Mouse (Mus musculus) urinary bladder, postnatal 14 days (tissue): ENCODE measurements at regions not wholly inside any gene's neighbourhood (a gene's known extent, or its start where the extent isn't known, plus 50 kb on each side); places are given as distances from the start of the nearest gene placed in this dataset.

ENCODE experiments used
- DNase-seq: peaks from one replicate; pipeline ENCODE4 v3.0.0; 2021; ENCODE audit warnings: low spot score

DNA sequence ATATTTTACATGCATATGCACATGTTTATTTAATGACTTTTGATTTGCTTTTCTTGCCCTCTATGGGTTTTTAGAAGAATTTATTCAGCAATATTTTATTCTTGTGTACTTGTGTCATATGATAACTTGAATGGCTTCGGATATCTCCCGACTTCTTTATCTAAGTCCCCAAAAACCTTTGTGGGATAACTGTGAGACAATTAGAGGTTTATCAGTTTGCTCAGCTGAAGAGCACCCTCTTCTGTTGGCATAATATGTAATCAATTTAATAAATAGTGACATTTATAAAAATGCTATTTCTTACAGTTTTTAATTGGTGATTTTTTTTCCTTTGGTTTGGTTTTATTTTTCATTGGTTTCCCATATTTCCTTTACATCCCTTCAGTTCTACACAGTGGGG is 194.2 kb upstream of the Tent5a start:
- no peak for DNase-seq

DNA sequence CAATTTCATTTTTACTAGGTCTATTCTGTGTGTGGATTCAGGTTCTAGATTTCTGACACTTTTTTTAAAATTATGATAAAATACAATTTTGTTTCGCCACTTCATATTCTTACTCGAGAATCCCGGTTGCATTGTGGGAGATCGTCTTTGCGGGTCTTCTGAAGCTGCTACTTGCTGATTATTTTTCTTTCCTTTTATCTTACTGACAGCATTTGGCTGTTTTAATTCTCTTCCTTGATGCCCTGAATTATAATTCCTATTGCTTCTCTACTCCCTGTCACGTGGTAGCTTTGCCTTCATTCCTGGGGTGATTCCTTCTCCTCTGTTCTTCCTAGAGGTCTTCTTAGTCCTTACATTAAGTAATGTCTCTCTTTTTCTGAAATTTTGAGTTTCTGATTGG is 193.8 kb upstream of the Tent5a start:
- no peak for DNase-seq

DNA sequence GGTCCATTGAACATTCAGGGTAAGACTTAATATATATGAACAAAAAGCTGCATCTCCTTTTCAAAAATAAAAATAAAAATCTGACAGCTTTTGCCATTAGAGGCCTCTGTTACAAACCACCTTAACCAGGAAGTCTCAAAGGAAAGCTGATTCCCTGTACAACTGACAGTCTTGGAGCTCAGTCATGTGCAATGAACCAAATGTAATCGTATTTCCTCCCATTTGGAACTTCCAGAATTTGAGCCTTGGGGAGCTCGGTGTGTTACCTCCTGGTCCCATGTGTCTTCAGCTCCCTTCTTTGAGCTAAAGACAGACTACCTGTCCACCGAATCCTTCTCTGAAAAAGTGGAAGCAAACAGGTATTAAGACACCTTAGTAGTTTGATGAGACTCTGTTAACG is 171.9 kb upstream of the Tent5a start:
- DNase-seq = no peak

DNA sequence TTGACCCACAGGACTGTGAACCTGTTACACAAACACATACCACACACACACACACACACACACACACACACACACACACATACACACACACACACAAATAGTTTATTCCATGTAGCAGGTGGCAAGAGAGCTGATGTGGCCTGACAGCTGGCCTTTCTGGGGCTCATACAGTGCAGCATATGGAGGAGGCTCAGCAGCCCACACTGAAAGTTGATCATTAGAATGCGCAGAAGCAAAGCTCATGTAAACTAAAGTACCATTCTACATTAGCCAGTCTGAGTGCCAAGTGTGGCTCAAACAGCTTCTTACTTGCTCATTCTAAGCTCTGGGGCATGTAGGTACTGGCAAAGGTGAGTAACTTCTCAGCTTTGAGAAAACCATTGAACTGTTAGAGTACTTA is 170.2 kb upstream of the Tent5a start:
- DNase-seq = no peak

DNA sequence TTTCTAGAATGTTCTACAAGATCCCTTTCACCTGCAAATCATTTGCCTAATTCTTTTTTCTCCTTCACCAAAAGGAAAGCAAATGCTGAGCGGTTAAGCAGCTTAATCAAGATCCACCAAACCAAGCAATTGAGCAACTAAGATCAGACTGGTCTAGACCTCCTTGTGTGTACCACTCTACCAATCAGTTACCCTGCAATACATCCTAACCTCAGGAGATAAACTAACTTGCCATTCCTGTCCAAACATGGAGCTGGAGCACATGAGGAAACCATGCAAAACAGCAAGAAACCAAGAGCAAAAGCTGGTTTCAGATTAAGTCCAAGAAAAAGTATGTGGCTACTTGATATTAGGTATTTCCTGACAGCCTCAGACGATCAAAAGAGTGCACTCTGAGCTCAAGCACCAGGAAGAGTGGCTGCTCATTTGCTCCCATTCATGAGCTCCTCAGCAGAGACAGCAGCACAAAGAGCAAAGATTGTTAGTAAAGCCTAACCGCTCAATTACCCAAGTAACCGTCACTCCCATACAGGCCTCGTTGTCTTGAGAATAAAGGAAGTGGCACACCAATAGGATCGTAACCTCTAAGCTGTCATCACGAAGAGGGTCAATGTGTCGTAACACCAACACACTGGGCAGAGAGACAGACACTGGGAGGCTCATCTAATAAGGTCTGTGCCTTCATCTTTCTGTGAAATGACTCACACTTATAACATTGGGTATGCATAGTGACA is 169.5 kb upstream of the Tent5a start:
- DNase-seq = no peak

DNA sequence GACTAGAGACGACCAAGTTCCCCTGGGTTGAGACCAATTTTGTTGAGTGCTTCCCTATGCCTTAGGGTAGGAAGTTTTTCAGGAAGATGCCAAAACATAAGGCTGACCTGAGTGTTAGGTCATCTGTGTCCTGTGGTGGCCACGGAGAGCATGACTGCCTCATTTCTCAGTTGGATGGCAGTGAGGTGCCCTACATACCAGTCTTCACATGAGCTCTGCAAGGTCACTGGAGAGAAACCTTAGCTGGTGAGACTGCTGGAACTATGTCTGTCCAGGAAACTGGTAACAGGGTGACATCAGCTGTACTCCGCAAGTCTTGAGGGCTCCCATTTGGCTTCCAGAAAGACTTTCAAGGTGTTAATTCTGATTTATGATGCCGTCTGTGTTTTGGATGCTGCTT is 167.9 kb upstream of the Tent5a start:
- no peak for DNase-seq

DNA sequence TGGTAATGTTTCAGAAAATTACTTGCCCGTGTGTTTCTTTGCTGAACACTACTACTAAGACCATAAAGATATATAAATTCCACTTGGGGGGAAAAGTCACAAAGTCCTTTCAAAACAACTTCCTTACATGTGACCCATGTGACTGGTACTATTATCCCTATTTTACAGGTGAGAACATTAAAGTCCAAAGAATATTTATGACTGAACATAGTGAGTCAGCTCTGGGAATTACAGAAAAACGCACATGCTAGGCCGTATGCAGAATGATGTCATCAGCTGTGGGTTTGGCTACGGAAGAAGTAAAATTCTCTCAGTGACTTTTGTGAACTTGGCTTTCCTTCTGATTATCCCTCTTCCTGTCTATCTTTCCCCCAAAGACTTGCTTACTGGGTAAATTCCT is 166.6 kb upstream of the Tent5a start:
- DNase-seq = no peak

DNA sequence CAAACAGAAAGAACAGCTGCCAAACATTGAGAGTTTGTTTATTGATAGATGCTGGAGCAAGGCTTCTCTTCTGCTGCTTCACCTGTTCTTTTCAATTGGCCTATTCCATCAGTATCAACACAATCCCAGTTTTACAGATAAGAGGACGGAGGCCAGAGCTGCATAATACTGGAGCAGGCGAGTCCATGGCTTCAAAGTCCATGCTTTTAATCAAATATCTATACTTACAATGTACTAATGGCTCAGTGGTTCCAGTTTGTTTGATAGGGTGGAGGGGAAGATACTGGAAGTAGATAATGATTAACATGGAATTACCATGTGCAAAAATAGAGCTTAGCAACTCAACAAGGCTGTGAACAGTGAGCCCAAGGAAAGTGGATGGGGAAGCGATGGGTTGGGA is 163.2 kb upstream of the Tent5a start:
- no peak for DNase-seq

DNA sequence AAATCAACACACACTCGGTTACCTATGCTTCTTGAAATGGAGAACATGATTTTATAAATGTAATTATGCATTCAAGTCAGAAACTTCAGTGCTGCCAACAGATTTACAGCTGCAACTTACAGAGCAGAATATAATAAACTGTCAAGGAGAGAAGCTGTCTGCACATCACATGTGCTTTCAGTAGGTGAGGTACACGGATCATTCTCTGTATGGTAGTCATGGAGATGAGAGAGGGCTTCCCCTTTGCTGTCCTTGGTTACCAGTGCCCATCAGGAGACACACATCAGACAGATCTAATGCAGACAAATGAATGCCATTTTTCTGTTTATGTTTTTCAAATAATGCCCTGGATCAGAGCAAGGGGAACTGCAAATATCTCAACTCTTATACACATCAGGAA is 160.8 kb upstream of the Tent5a start:
- no peak for DNase-seq

DNA sequence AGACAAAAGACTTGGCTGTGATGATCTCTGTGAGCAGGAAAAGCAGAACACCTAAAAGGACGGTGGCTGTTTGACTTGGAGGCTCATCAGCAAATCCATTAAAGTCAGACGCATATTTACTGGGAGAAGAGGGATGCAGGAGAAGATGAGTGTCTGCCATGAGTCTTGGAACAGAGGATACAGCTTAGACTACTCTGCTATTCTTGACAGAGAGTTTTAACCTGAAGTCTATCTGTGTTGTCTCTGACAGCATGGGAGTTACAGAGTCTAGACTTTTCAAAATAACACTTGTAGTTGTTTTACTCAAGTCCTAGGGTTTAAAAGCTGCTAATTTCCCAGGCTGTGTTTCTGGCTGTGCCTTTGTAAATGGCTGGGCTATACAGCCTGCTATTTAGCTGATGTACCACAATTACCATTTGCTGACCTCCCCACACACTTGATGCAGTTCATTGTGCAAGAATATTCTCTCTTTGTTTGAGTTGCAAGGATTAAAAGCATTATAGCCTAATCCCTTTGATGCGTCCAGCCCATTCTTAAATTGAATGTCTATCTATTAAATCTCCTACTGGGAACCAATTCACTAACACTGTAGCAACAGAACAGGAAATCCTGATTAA is 160.0 kb upstream of the Tent5a start:
- DNase-seq = no peak

DNA sequence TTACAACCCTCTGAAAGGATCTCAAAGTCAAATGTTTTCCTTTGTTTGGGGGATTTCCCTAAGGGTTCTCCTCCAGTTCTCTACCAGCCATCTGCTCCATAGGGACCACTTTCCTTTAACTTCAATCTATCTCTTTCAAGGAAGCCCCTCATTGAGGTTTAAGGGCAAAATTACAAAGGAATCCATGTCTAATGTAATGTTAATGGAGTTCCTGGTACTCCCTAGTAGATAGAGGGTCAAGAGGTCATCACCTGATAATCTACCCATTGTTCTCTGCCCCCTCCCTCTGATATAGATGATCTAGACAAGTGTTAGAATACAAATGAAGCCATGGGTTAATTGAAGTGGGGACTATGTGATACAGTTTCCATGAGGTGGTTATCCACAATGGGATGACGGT is 158.6 kb upstream of the Tent5a start:
- no peak for DNase-seq

DNA sequence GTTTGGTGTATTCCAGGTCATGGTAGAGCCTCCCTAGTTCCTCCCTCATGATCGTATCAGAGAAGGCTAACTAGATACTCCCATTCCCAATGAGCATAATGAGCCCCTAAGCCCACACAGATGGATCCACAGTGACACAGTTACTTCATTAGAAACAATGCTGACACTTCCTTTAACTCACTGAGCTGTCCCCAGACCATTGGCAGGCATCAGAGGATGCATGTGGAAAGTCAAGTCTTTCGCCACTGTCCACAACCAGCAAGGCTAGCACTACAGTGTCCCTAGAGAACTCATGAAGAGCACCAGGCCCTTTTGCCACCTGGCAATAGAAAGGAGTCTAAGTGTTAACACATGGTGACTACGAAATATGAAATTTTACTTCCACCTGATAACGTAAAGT is 156.1 kb upstream of the Tent5a start:
- no peak for DNase-seq

DNA sequence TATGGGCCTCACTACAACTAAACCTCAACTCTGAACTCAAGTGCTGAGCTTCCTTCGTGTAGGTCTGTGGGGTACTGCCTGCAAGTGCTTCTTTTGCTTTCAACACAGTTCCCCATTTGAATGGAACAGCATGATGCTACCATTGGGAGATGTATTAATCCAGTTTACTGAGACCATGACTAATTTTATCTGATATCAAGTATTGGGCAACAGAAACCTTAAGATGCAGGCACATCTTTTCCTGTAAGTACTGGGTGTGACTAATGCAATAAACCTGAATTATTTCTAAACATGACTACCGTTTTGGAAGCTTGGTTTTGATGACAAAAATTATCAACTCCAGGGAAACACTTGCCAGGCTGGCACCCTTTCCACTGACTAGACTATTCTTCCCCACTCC is 153.4 kb upstream of the Tent5a start:
- DNase-seq = no peak

DNA sequence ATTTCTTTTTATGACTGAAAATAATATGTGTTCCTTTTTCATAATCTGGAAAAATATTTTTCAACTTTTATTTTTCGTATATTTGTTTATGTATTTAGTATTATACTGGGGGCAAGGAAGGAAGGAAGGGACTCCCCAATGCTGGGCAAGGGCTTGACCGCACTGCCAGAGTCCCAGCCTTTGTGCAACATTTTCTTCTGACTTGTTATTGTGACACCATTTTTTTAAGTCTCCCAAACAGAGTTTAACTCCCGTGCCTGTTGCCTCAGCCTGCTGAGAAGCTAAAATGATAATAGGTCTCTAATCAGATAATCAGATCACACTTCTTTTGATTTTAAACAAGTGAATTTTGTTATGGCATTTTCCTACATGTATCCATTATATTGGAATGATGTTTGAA is 148.1 kb upstream of the Tent5a start:
- DNase-seq = no peak

DNA sequence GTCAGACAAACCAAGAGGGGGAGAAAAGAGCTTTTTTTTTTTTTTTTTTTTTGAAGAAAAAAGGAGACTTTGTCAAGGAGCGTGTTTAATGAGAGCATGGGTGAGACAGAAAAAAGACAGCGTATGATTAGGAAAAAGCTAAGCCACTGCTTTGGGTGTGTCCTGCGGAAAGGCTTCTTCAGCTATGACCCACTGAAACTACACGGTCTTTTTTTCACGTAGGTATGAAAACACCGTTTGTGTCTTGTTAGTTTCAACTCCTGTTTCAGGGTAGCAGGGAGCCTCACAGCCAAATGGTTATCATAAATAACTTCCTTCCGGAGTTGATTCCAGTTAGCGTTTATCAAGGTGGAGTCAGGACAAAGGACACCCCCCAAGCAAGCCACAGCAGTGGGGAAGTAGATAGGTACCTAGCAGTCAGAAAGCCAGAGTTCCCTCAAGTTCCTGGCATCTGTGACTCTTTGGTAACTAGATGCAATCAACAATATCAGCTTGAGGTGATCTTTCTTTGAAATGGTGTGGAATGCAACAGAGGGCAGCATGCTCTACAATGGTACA is 143.2 kb upstream of the Tent5a start:
- DNase-seq = no peak

DNA sequence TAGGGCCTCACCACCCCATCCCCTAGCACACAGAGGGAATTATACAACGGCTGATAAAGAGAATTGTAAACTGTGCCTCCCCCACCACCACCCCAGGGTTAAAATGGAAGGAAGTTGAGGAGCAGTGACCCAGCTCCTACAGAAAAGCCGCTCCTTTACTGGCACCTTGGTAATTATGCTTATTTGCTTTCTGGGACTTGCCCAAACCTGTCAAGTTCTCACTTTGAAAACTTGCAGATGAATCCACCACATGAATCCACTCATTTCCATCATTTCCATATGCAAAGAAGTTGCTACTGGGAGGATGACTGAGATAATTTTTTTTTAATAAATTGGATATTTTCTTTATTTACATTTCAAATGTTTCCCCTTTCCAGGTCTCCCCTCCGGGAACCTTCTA is 142.1 kb upstream of the Tent5a start:
- DNase-seq = no peak

DNA sequence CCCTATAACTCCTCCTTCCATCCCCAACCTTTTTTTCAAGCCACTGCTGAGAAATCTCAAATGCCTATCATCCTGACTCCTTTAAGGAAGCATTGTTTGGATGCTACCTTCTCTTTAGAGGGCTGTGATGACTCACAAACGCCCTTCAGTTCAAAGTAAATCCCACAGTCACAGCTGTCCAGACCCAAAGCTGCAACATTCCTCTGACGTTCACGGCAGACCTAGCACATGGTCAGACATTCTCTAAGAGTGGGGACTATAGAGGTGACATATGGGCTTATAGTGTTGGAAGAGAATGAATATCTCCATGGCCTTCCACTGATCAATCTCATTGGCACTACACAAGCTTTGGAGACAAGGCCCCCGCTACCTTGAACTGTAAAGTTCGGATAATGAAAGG is 139.5 kb upstream of the Tent5a start:
- no peak for DNase-seq

DNA sequence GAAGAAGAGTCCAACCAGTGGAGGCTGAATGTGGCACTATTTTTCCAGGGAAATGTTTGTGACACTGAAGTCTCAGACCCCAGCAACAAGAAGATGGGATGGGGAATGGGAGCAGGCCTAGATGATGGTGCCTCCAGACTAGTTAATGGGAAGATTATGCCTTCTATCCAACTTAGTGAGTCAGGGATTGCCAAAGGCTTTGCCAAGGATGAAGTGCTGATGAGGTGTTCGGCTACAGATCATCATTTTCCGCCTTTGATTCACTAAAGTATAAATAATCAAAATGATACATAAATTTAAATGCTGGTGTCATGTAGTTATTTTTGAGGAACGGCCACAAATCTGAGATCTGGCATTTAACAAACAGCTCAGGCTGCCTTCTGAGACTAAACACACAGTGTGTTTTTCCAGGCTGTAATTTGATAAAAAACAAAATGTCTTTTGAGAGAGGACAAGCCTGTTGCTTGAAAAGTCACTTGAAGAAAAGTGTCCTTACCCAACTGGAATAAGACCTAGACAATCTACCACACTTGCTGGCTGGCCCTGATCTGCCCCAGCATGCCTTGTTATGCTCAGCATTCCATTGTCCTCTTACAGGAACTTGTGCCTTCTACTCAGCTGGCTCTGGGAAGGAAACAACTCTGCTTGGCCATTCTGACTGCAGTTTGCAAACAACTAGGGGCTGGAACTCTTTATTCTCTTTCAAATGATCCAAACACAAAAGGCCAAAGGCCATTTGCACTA is 132.1 kb upstream of the Tent5a start:
- DNase-seq = peak; percentile 21

DNA sequence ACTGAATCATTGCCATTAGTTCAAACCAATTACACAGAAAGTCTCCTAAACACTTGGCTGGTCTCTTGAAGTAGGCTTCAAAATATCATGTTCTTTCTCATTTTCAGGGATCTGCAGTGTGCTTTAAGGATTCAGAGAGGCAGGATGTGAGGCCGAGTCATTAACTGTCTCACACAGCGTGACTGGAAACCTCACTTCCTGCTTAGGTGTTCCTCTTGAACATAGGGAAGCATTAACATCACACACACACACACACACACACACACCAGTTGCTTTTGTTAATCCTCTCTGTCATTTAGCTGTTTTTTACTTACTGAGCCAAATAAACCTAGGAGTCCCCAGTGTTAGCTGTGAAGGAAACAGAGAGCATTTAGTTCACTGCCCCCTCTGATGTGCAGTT is 131.2 kb upstream of the Tent5a start:
- DNase-seq = no peak

DNA sequence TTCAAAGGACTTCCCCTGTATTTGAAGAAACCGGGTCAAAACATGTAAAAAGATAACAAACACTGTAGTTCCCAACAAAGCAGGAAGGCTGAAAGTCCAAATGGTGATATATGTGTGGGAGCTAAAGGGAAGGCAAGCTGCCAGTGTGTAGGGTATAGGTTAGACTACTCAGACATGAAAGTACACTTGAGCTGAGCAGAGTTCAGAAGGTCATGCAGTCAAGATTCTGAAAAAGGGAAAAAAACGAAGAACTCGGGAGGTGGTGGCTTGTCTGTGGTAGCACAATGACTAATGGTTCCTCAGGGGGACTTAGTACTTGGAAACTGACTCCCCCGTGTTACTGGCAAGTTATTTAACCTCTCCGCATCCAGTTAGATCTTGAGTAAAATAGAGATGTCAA is 130.3 kb upstream of the Tent5a start:
- no peak for DNase-seq

DNA sequence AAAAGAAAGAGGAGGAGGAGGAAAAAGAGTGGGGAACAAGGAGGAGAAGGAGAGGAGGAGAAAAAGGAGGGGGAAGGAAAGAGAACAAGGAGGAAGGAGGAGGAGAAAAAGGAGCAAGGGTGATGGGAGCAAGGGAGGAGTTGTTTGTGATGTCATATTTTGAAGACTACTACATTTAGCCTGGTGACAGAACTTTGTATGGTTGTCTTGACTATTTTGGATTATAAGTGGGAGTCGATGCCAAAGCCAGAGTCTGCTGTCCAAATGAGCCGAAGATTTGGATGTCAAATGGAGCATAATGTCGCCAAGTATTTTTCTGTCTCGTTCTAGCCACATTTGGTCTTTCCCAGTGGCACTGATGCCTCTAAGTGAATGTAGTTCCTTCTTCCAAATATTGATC is 128.2 kb upstream of the Tent5a start:
- no peak for DNase-seq

DNA sequence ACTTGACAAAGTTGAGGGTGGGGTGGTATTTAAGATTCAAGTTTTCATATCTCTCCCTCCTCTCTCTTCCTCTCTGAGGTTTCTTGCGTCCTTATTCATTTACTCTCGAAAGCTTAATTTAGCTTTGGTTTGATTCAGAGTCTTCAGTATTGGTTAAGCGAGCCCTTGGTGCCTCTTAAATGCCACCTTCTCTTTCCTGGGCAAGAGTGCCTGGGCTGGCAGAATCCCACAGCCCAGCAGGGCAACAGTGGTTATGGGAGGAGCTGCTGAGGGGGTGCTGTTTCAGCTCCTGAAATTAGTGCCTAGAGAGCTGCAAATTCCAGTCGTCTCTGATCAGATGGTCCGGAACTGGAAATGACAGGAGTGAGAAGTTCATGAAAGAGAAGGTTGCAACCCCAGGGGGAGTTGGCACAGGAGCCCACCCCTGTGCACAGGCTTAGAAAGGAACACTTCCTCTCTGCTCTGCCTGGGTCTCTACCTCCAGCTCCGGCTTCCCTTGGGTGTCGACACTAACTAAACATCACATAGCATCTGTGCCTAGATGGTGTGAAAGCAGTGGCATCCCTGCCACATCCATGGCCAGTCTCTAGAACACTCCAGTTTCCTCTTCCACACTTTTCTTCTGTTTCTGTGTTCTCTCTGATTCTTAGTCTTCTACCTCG is 125.2 kb upstream of the Tent5a start:
- no peak for DNase-seq

DNA sequence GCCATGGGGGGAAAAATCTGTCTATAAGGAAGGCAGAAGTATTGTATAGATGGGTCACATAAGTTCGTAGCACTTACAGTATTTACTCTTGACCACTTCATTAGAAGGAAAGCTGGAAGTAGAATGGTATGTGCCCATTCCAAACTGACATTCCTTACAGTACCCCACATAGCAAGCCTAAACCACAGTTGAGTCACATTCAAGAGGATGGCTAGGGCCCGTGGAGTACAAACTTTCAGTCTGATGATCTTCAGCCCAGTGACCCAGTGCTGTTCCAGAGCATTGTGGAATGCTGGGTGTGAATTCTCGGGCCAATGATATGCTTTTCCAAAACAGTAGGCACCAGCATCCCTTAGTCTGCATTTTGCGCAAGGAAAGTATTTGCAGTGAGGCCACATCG is 124.2 kb upstream of the Tent5a start:
- no peak for DNase-seq
